Mouse (Mus musculus) heart, postnatal 25 days (tissue): Measurements from ENCODE around the gene 4930579F01Rik. TPM values are rescaled to one million over a fixed set of nuclear protein-coding genes. Genes with fewer than 3 reads are reported as not detected.

ENCODE experiments used
- DNase-seq: peaks from one replicate; pipeline ENCODE4 v3.0.0; 2022; ENCODE audit warnings: low spot score
- intact Hi-C: fragments of 180-260 bp; cut with DNase I; formaldehyde crosslinking; loops from one replicate; pipeline ENCODE4 v1.15.1; 2025
- total RNA-seq, 2 experiments: library from RNA; stranded (reverse); gene quantifications; 2 replicates each; pipeline ENCODE4 v1.2.3; 2021

4930579F01Rik gene
- not detected for total RNA-seq

GRCm38 (mm10) chr3:138193683-138194302, at the start of gene 4930579F01Rik:
4930579F01Rik (minus strand) TSS chr3:138193825.
- DNase-seq, result no peak
- intact Hi-C loops, result no loop called here

GRCm38 (mm10) chr3:138242933-138243332, 49.3 kb upstream of the 4930579F01Rik start:
- DNase-seq, result no peak
- intact Hi-C loops, result no loop called here

- no peak for DNase-seq
- intact Hi-C loops, result no loop called here
These were observed 48.5 kb upstream of the 4930579F01Rik start for GRCm38 (mm10) chr3:138242021-138242726.

GRCm38 (mm10) chr3:138241371-138241770, 47.7 kb upstream of the 4930579F01Rik start:
- DNase-seq, result no peak
- intact Hi-C loops, result loop anchor here (2.0 kb wide), 1 partner anchor 39 kb away; no protein-coding TSS in a partner anchor

- intact Hi-C loops, result loop anchor here (2.0 kb wide), 1 partner anchor 40 kb away; no protein-coding TSS in a partner anchor
- DNase-seq, result no peak
These were observed 47.3 kb upstream of the 4930579F01Rik start for GRCm38 (mm10) chr3:138240942-138241341.

- no peak for DNase-seq
These were observed 46.8 kb upstream of the 4930579F01Rik start for GRCm38 (mm10) chr3:138240411-138240810.

GRCm38 (mm10) chr3:138239461-138239860, 45.8 kb upstream of the 4930579F01Rik start:
- intact Hi-C loops, result loop anchor here (2.0 kb wide), 1 partner anchor 165 kb away; no protein-coding TSS in a partner anchor
- DNase-seq, result no peak

More at GRCm38 (mm10) chr3:138240411-138240810, 46.8 kb upstream of the 4930579F01Rik start:
- intact Hi-C loops, result loop anchor here (2.0 kb wide), 1 partner anchor 40 kb away; no protein-coding TSS in a partner anchor

- intact Hi-C loops, result loop anchor here (2.0 kb wide), 1 partner anchor 167 kb away; no protein-coding TSS in a partner anchor
- no peak for DNase-seq
These were observed 44.4 kb upstream of the 4930579F01Rik start for GRCm38 (mm10) chr3:138238046-138238445.

- intact Hi-C loops, result no loop called here
- no peak for DNase-seq
These were observed 43.0 kb upstream of the 4930579F01Rik start for GRCm38 (mm10) chr3:138236546-138237163.

GRCm38 (mm10) chr3:138231531-138231930, 37.9 kb upstream of the 4930579F01Rik start:
- intact Hi-C loops, result no loop called here
- DNase-seq, result no peak

GRCm38 (mm10) chr3:138230266-138230665, 36.6 kb upstream of the 4930579F01Rik start:
- intact Hi-C loops, result no loop called here
- DNase-seq, result no peak

GRCm38 (mm10) chr3:138229448-138229847, 35.8 kb upstream of the 4930579F01Rik start:
- intact Hi-C loops, result no loop called here
- no peak for DNase-seq

- no peak for DNase-seq
- intact Hi-C loops, result no loop called here
These were observed 34.2 kb upstream of the 4930579F01Rik start for GRCm38 (mm10) chr3:138227782-138228181.

- intact Hi-C loops, result no loop called here
These were observed 33.5 kb upstream of the 4930579F01Rik start for GRCm38 (mm10) chr3:138227082-138227481.

GRCm38 (mm10) chr3:138226476-138226875, 32.9 kb upstream of the 4930579F01Rik start:
- intact Hi-C loops, result no loop called here
- DNase-seq, result no peak

More at GRCm38 (mm10) chr3:138227082-138227481, 33.5 kb upstream of the 4930579F01Rik start:
- no peak for DNase-seq

- DNase-seq, result no peak
- intact Hi-C loops, result no loop called here
These were observed 32.2 kb upstream of the 4930579F01Rik start for GRCm38 (mm10) chr3:138225853-138226252.

GRCm38 (mm10) chr3:138225331-138225730, 31.7 kb upstream of the 4930579F01Rik start:
- no peak for DNase-seq
- intact Hi-C loops, result no loop called here

GRCm38 (mm10) chr3:138224363-138224954, 30.8 kb upstream of the 4930579F01Rik start:
- intact Hi-C loops, result no loop called here
- no peak for DNase-seq

GRCm38 (mm10) chr3:138222952-138223351, 29.3 kb upstream of the 4930579F01Rik start:
- intact Hi-C loops, result loop anchor here (1.0 kb wide), 2 partner anchors 182 to 208 kb away; no protein-coding TSS in a partner anchor
- DNase-seq, result no peak

- intact Hi-C loops, result no loop called here
These were observed 28.9 kb upstream of the 4930579F01Rik start for GRCm38 (mm10) chr3:138222511-138222910.

More at GRCm38 (mm10) chr3:138222511-138222910, 28.9 kb upstream of the 4930579F01Rik start:
- DNase-seq, result no peak
